Mouse (Mus musculus): Measurements from ENCODE around the gene Sp9. TPM values are rescaled to one million over a fixed set of nuclear protein-coding genes. Genes with fewer than 3 reads are reported as not detected.

Gene Sp9
- polyA plus RNA-seq, 1 experiment from 2014 or later, result 0.06 TPM

- Histone ChIP-seq H3K27me3 (peaks cover 88% of the 10 kb centered on the region), H3K36me3 (no peaks in the 10 kb centered on the region), H3K9ac (no peak overlapping the region), H3K27ac (no peak overlapping the region), H3K4me3 (replicated peaks) (peak overlapping the region; percentile 26), H3K9me3 (replicated peaks) (no peaks in the 10 kb centered on the region), H3K4me2 (peak overlapping the region; percentile 48), H3K4me1 (peaks cover 63% of the 10 kb centered on the region)
- under 1% methylated on average over 38 of the region's 38 CpGs for WGBS
- ATAC-seq (replicated peaks; ENCODE audit: low FRiP score), result peak; percentile 37; the same call in 1 of the 2 replicates
Measured at GRCm38 (mm10) chr2:73277021-73277708, 5.4 kb downstream of the Sp9 start.

GRCm38 (mm10) chr2:73277709-73278075, 6.0 kb downstream of the Sp9 start:
- 3% methylated on average over 18 of the region's 18 CpGs for WGBS
- H3K36me3 ChIP-seq, result no peaks in the 10 kb centered on the region
- peak overlapping the region; percentile 26 for H3K4me3 ChIP-seq (replicated peaks)
- peaks cover 83% of the 10 kb centered on the region for H3K27me3 ChIP-seq
- H3K9ac ChIP-seq, result no peak overlapping the region
- no peak overlapping the region for H3K27ac ChIP-seq
- ATAC-seq (replicated peaks; ENCODE audit: low FRiP score), result peak; percentile 12; the same call in 1 of the 2 replicates
- peak overlapping the region; percentile 48 for H3K4me2 ChIP-seq
- H3K4me1 ChIP-seq, result peaks cover 58% of the 10 kb centered on the region
- no peaks in the 10 kb centered on the region for H3K9me3 ChIP-seq (replicated peaks)

GRCm38 (mm10) chr2:73278131-73278854, 6.6 kb downstream of the Sp9 start:
- no peak overlapping the region for H3K27ac ChIP-seq
- peaks cover 77% of the 10 kb centered on the region for H3K27me3 ChIP-seq
- WGBS, result 2% methylated on average over 20 of the region's 20 CpGs
- H3K4me3 ChIP-seq (replicated peaks), result peak overlapping the region; percentile 10
- peak overlapping the region; percentile 39 for H3K4me2 ChIP-seq
- no peaks in the 10 kb centered on the region for H3K9me3 ChIP-seq (replicated peaks)
- peaks cover 52% of the 10 kb centered on the region for H3K4me1 ChIP-seq
- H3K36me3 ChIP-seq, result no peaks in the 10 kb centered on the region
- no peak overlapping the region for H3K9ac ChIP-seq
- no peak for ATAC-seq (replicated peaks; ENCODE audit: low FRiP score)

GRCm38 (mm10) chr2:73278869-73279268, 7.1 kb downstream of the Sp9 start:
- Histone ChIP-seq H3K4me1 (peaks cover 46% of the 10 kb centered on the region), H3K4me2 (peak overlapping the region; percentile 39), H3K4me3 (replicated peaks) (peak overlapping the region; percentile 10), H3K27me3 (peaks cover 71% of the 10 kb centered on the region), H3K36me3 (no peaks in the 10 kb centered on the region), H3K9me3 (replicated peaks) (no peaks in the 10 kb centered on the region), H3K9ac (no peak overlapping the region), H3K27ac (no peak overlapping the region)
- WGBS, result under 1% methylated on average over 17 of the region's 17 CpGs
- ATAC-seq (replicated peaks; ENCODE audit: low FRiP score), result peak; percentile 50

GRCm38 (mm10) chr2:73279271-73280038, 7.7 kb downstream of the Sp9 start:
- peaks cover 66% of the 10 kb centered on the region for H3K27me3 ChIP-seq
- peak overlapping the region; percentile 39 for H3K4me2 ChIP-seq
- WGBS, result 2% methylated on average over 31 of the region's 31 CpGs

GRCm38 (mm10) chr2:73280356-73281047, 8.8 kb downstream of the Sp9 start:
- Histone ChIP-seq H3K9ac (no peak overlapping the region), H3K27ac (no peak overlapping the region), H3K9me3 (replicated peaks) (no peaks in the 10 kb centered on the region), H3K4me3 (replicated peaks) (peak overlapping the region; percentile 17), H3K36me3 (0 out of 2 replicates have a peak, but pooled peaks cover 3% of the 10 kb centered on the region), H3K27me3 (peaks cover 61% of the 10 kb centered on the region), H3K4me1 (peaks cover 37% of the 10 kb centered on the region), H3K4me2 (peak overlapping the region; percentile 34)
- 3% methylated on average over 33 of the region's 33 CpGs for WGBS
- ATAC-seq (replicated peaks; ENCODE audit: low FRiP score), result no peak

More at GRCm38 (mm10) chr2:73279271-73280038, 7.7 kb downstream of the Sp9 start:
- no peak for ATAC-seq (replicated peaks; ENCODE audit: low FRiP score)
- H3K27ac ChIP-seq, result no peak overlapping the region
- peak overlapping the region; percentile 10 for H3K4me3 ChIP-seq (replicated peaks)
- H3K36me3 ChIP-seq, result no peaks in the 10 kb centered on the region
- peaks cover 40% of the 10 kb centered on the region for H3K4me1 ChIP-seq
- H3K9me3 ChIP-seq (replicated peaks), result no peaks in the 10 kb centered on the region
- H3K9ac ChIP-seq, result no peak overlapping the region

GRCm38 (mm10) chr2:73281048-73281661, 9.4 kb downstream of the Sp9 start:
- H3K27me3 ChIP-seq, result peaks cover 55% of the 10 kb centered on the region
- WGBS, result 9% methylated on average over 22 of the region's 22 CpGs
- H3K4me2 ChIP-seq, result peak overlapping the region; percentile 34
- no peak overlapping the region for H3K9ac ChIP-seq
- no peak overlapping the region for H3K27ac ChIP-seq
- 0 out of 2 replicates have a peak, but pooled peaks cover 3% of the 10 kb centered on the region for H3K36me3 ChIP-seq
- peak overlapping the region; percentile 17 for H3K4me3 ChIP-seq (replicated peaks)
- H3K9me3 ChIP-seq (replicated peaks), result no peaks in the 10 kb centered on the region
- H3K4me1 ChIP-seq, result peaks cover 37% of the 10 kb centered on the region
- ATAC-seq (replicated peaks; ENCODE audit: low FRiP score), result no peak

GRCm38 (mm10) chr2:73281707-73282106, 10.0 kb downstream of the Sp9 start:
- no peak for ATAC-seq (replicated peaks; ENCODE audit: low FRiP score)
- no peak overlapping the region for H3K9ac ChIP-seq
- no peaks in the 10 kb centered on the region for H3K9me3 ChIP-seq (replicated peaks)
- WGBS, result 13% methylated on average over 7 of the region's 7 CpGs
- peaks cover 37% of the 10 kb centered on the region for H3K4me1 ChIP-seq
- no peak overlapping the region for H3K4me2 ChIP-seq
- peaks cover 52% of the 10 kb centered on the region for H3K27me3 ChIP-seq
- no peak overlapping the region for H3K4me3 ChIP-seq (replicated peaks)
- no peak overlapping the region for H3K27ac ChIP-seq
- 0 out of 2 replicates have a peak, but pooled peaks cover 3% of the 10 kb centered on the region for H3K36me3 ChIP-seq

- ATAC-seq (replicated peaks; ENCODE audit: low FRiP score), result no peak
- WGBS, result 10% methylated on average over 2 of the region's 2 CpGs
Measured at GRCm38 (mm10) chr2:73285630-73286029, 13.9 kb downstream of the Sp9 start.

GRCm38 (mm10) chr2:73291130-73291529, 19.4 kb downstream of the Sp9 start:
- ATAC-seq (replicated peaks; ENCODE audit: low FRiP score), result no peak
- Histone ChIP-seq H3K36me3 (peaks cover 58% of the 10 kb centered on the region), H3K4me2 (no peak overlapping the region), H3K27me3 (no peaks in the 10 kb centered on the region), H3K9ac (no peak overlapping the region), H3K9me3 (replicated peaks) (no peaks in the 10 kb centered on the region), H3K27ac (no peak overlapping the region), H3K4me3 (replicated peaks) (no peak overlapping the region), H3K4me1 (no peaks in the 10 kb centered on the region)
- WGBS, result 90% methylated on average over 4 of the region's 4 CpGs

More at GRCm38 (mm10) chr2:73285630-73286029, 13.9 kb downstream of the Sp9 start:
- Histone ChIP-seq H3K27ac (no peak overlapping the region), H3K4me2 (no peak overlapping the region), H3K9me3 (replicated peaks) (no peaks in the 10 kb centered on the region), H3K27me3 (peaks cover 16% of the 10 kb centered on the region), H3K4me1 (peaks cover 9% of the 10 kb centered on the region), H3K4me3 (replicated peaks) (no peak overlapping the region), H3K36me3 (peaks cover 28% of the 10 kb centered on the region), H3K9ac (no peak overlapping the region)

- H3K27ac ChIP-seq, result no peak overlapping the region
- H3K4me2 ChIP-seq, result no peak overlapping the region
- WGBS, result 79% methylated on average over 7 of the region's 7 CpGs
- H3K9ac ChIP-seq, result no peak overlapping the region
- no peak overlapping the region for H3K4me3 ChIP-seq (replicated peaks)
- peaks cover 45% of the 10 kb centered on the region for H3K36me3 ChIP-seq
- no peaks in the 10 kb centered on the region for H3K27me3 ChIP-seq
- no peaks in the 10 kb centered on the region for H3K9me3 ChIP-seq (replicated peaks)
- no peak for ATAC-seq (replicated peaks; ENCODE audit: low FRiP score)
- no peaks in the 10 kb centered on the region for H3K4me1 ChIP-seq
Measured at GRCm38 (mm10) chr2:73295023-73295422, 23.3 kb downstream of the Sp9 start.

Measured in kidney, embryonic 15.5 days (tissue).